Mouse (Mus musculus) brain, embryonic 18.5 days (tissue): Measurements from ENCODE around the gene Gm21961.
"Not testable (repeated sequence)": the region's sequence is repeated elsewhere in the genome, so short reads cannot be mapped to it uniquely, and the experiment has no call there.

Experiments
- DNase-seq: peaks from one replicate; pipeline ENCODE4 v3.0.0-alpha.2; 2012; ENCODE audit warnings: low read depth, low spot score

Gm21961 gene

GRCm38 (mm10) chr15:65014804-65015203 is at the start of gene Gm21961:
Gene Gm21961, minus strand, starts transcription at chr15:65014904.
- no peak for DNase-seq

- DNase-seq = no peak
Observed at GRCm38 (mm10) chr15:65041999-65042398, 27.3 kb upstream of the Gm21961 start.

GRCm38 (mm10) chr15:65039216-65039615 is 24.5 kb upstream of the Gm21961 start:
- not testable (repeated sequence) for DNase-seq

- DNase-seq = no peak
Observed at GRCm38 (mm10) chr15:65017971-65018370, 3.3 kb upstream of the Gm21961 start.

GRCm38 (mm10) chr15:65006177-65006576 is 8.5 kb downstream of the Gm21961 start:
- no peak for DNase-seq

- DNase-seq = no peak
Observed at GRCm38 (mm10) chr15:64994498-64994897, 20.2 kb downstream of the Gm21961 start.

- no peak for DNase-seq
Observed at GRCm38 (mm10) chr15:64979976-64980375, 34.7 kb downstream of the Gm21961 start.

- no peak for DNase-seq
Observed at GRCm38 (mm10) chr15:64976044-64976805, 38.5 kb downstream of the Gm21961 start.
